In the genomic region with DNA sequence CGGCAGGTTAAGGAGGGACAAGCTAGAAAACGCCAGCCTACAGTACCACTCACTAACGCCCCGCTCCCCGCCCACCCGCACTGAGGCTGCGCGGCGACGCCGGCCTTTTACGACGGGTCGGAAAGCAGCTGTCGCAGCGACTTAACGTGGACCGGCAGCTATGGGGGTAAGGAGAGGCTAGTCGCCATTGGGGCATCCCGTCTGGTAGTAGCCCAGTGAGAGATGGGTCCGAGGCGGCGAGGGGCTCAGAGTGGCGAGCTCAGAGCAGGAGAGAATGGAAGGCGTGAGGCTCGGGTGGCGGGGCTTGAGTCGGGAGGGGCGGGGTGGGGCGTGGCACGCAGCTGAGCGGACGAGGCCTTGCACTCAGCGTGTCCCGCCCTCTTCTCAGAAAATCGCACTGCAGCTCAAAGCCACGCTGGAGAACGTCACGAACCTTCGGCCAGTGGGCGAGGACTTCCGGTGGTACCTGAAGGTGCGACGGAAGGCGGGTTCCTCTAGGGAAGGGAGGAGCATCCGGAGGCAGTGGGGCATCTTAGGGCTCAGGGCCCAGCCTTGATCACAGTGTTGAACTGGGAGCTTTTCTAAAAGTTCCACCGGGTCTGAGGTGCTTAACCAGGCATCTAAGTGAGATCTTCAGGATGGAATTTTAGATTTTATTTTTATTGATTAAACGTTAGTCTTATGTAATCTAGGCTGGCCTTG, we compare ENCODE assay signal across 8 mouse cellular contexts. TPM values are rescaled to one million over a fixed set of nuclear protein-coding genes. Genes with fewer than 3 reads are reported as not detected.
A peak's percentile ranks its signal among the peaks of the same experiment; 100 is the strongest.
DNase-seq lines count a peak whose midpoint lies in the region; ATAC-seq lines count a peak whose summit lies in the region.

Gene 0610037L13Rik, plus strand, starts transcription at position 83 of the 702 bp plus-strand sequence.

- H3K36me3 ChIP-seq in heart, embryonic 10.5 days: peaks cover 63% of the 10 kb centered on the region
- H3K36me3 ChIP-seq in kidney, embryonic 15.5 days: peaks cover 62% of the 10 kb centered on the region

- no peaks in the 10 kb centered on the region for H3K9me3 ChIP-seq in heart, embryonic 10.5 days
- H3K9me3 ChIP-seq in kidney, embryonic 15.5 days (replicated peaks): no peaks in the 10 kb centered on the region

- no peaks in the 10 kb centered on the region for H3K27me3 ChIP-seq in heart, embryonic 10.5 days (ENCODE audit: insufficient read depth, poor library complexity, severe bottlenecking)
- H3K27me3 ChIP-seq in kidney, embryonic 15.5 days: no peaks in the 10 kb centered on the region

- H3K27ac ChIP-seq in heart, embryonic 10.5 days: peak within 1 kb of the TSS; percentile 90
- peak within 1 kb of the TSS; percentile 96 for H3K27ac ChIP-seq in kidney, embryonic 15.5 days

- under 1% methylated on average over 48 of the region's 48 CpGs for WGBS in heart, embryonic 10.5 days
- under 1% methylated on average over 48 of the region's 48 CpGs for WGBS in kidney, embryonic 15.5 days

- H3K4me3 ChIP-seq in heart, embryonic 10.5 days: peak within 1 kb of the TSS; percentile 69
- peak within 1 kb of the TSS; percentile 69 for H3K4me3 ChIP-seq in kidney, embryonic 15.5 days (replicated peaks)

- H3K4me2 ChIP-seq in kidney, embryonic 15.5 days: peak within 1 kb of the TSS; percentile 88

- DNase-seq in B cell, adult 2 months: peak; percentile 91
- DNase-seq in brain, adult 2 months (ENCODE audit: low read depth, low spot score): peak; percentile 100
- DNase-seq in heart, embryonic 10.5 days (ENCODE audit: low spot score): peak; percentile 99
- peak; percentile 96 for DNase-seq in liver
- DNase-seq in spleen, postnatal 4 days (ENCODE audit: low spot score in 2 of 2): peak; percentile 88 to 93

- peaks cover 18% of the 10 kb centered on the region for H3K4me1 ChIP-seq in heart, embryonic 10.5 days
- peaks cover 16% of the 10 kb centered on the region for H3K4me1 ChIP-seq in kidney, embryonic 15.5 days

- ATAC-seq in erythroblast, adult 5-6 weeks (replicated peaks; ENCODE audit: low FRiP score, poor library complexity, severe bottlenecking): peak; percentile 95
- ATAC-seq in kidney, embryonic 15.5 days (replicated peaks; ENCODE audit: low FRiP score): peak; percentile 94
- ATAC-seq in monocyte, adult 5-6 weeks (replicated peaks; ENCODE audit: insufficient number of reproducible peaks, low FRiP score, low TSS enrichment, poor library complexity, severe bottlenecking): peak; percentile 95

- H3K9ac ChIP-seq in kidney, embryonic 15.5 days: peak within 1 kb of the TSS; percentile 68

RNA-seq across cellular contexts. Expression of gene 0610037L13Rik, which starts in this region (rescaled TPM):
- total RNA-seq in erythroblast, adult 5-6 weeks (2015; ENCODE audit: low replicate concordance): 15.4 and 27.4 TPM in 2 replicates
- 5.3 and 21.7 TPM in 2 replicates for total RNA-seq in erythroblast, adult 5-6 weeks (2017; ENCODE audit: low replicate concordance)
- 94.4 and 102 TPM in 2 replicates for polyA plus RNA-seq in heart, embryonic 10.5 days (2016; fragmentation: Nextera tagmentation; extraction: Ambion mirVana)
- polyA plus RNA-seq in kidney, embryonic 15.5 days (2015; fragmentation: Nextera tagmentation; extraction: Ambion mirVana): 122 and 135 TPM in 2 replicates
- total RNA-seq in monocyte, adult 5-6 weeks (2017): 42.0 to 51.1 TPM (median 43.1 TPM) in 3 replicates

Comparison
In these comparisons a context has a peak if more than half of its experiments do, and no peak if none do; other contexts are left out.
1. Peak in every context shown above with its lines: DNase-seq, ATAC-seq, H3K4me3 ChIP-seq and H3K27ac ChIP-seq.